Mouse (Mus musculus) lung, postnatal 14 days (tissue): ENCODE results near the gene Nucb1.
"Not testable (repeated sequence)": the region's sequence is repeated elsewhere in the genome, so short reads cannot be mapped to it uniquely, and the experiment has no call there.

Experiments used
- DNase-seq: peaks from one replicate; pipeline ENCODE4 v3.0.0; 2021

Gene Nucb1

DNA sequence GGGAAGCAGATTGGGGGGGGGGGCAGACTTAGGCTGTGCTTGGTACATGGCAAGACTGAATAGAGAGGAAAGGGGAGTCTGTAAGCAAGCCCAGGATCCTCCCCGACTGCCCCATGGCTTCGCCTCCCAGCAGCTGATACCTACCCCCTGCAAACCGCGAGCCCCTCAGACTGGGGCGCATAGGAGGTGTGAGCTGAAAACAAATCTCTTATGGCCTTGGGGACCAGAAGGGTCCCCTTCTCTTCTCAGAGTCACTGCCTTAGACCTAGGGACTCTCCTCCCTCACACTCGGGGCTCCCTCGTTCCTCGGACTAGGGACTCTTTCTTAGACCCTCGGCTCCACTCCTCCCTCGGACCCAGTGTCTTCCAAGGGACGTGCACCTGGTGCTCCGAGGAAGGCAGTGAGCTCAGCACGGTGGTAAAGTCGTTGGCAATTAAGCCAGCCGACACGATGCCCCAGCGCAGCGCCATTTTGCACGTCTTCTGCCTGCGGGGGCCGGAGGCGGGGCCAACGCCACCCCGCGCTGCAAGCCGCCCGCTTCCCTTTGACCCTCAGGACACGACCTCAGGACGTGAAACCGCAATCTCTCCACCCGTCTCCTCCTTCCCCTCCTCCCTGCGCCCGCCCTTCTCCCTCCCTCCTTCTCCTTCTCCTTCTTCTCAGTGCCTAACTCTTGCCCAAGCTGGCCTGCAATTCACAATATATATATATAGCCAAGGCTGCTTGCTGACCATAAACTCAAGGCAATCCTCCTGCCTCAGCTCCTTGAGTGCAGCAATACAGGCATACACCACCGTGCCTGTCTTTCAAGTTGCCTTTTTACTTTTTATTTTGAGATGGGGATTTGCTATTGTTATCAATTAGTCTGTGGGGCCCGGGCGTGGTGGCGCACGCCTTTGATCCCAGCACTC lies 21.7 kb downstream of the Nucb1 start, which contains the start of gene Dhdh:
Gene Dhdh (minus strand): TSS at position 513 of the 912 bp plus-strand sequence.
- peak; percentile 65 for DNase-seq

DNA sequence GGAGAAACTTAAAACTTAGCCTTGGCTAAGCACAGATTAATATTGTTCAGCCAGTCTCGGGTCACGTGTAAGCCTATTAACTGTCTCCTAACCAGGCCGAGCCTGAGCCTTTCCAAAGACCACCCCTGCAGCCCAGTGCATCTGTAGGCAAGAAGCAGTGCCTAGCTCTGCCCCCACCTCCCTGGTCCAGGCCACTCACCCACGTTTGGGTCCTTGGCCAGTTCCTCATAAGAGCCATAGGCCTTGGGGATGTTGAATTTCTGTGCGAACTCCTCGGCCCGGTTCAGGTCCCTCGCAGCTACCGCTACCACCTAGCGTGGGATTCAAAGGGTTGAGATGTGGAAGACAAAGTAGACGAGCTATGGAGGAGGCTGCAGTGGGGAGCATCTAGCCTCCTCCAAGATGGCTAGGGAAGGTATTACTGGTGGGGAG lies 22.3 kb downstream of the Nucb1 start:
- DNase-seq: no peak

DNA sequence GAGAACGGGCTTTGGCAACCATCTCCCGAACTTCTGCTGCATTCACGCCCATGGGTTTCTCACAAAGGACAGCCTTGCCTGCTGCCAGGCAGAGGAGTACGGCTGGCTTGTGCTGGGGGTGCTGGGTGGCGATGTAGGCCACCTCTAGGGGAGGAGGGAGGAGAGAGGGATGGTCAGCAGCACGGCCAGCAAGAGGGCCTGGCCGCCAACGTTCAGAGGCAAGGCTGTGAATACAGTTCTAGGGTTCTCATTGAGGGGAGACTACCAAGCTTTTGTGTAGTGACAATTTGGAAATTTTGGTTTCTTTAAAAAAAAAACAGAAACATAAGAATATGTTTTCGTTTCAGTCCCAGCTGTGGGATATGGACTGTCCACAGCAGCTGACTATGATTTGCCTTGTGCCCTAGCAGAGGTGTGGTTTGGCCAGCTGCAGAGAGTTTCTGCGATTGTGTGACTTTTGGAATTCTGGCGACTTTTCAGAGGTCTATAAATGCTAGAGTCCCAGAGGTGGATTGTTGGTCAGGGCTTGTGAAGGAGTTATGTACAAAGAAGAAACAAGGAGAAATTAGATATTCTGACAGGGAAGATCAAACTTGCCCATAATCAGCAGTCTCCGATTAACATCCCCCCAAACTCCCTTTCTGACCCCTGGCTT lies 23.3 kb downstream of the Nucb1 start, which contains the start of gene Gm45808:
Gene Gm45808 (minus strand): TSS at position 51 of the 655 bp plus-strand sequence.
- DNase-seq: no peak

DNA sequence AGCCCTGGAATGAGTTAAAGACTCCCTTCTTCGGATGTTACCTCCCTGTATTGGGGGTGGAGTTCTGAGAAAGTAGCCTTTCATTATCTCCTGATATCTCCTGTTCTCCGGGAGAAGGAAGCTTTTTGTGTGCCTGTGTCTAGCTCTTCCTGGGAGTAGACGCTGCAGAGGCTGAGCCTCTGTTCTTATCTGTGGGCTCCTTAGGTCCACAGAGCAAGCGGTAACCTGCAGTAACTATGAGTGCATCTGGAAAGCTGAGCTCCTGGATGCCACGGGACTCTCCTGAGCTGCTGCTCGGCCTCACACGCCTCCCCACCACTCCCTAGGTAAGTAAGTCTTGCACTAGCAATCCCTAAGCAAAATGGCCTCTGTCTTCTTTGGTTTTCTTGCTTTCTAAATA lies 24.0 kb downstream of the Nucb1 start:
- DNase-seq: no peak

DNA sequence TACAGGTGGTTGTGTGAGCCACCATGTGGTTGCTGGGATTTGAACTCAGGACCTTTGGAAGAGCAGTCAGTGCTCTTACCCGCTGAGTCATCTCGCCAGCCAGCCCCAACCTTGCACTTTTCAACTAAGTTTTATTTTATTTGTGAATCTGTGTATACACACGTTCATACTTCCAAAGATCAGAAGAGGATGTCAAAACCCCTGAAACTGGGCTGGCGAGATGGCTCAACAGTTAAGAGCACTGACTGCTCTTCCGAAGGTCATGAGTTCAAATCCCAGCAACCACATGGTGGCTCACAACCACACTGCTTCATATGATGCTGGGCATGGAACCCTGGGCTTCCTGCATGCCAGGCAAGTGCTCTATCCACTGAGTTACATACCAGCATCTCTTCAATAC lies 25.2 kb downstream of the Nucb1 start:
- not testable (repeated sequence) for DNase-seq

DNA sequence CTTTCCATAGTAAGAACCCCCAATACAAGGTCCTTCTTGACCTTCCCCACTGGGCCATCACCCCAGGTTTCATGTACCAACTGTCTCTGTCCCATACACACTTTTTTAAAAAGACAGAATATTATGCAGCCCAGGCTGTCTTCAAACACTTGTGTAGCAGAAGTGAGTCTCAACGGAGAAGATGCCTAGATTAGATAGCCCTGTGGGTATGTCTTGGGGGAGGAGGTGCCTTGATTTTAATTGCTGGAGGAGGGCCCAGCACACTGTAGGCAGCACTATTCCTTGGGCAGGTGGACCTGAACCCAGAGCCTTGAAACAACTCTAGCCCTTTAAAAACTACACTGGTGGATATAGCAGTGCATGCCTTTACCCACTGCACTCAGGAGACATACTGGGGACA lies 28.0 kb downstream of the Nucb1 start:
- DNase-seq: no peak

DNA sequence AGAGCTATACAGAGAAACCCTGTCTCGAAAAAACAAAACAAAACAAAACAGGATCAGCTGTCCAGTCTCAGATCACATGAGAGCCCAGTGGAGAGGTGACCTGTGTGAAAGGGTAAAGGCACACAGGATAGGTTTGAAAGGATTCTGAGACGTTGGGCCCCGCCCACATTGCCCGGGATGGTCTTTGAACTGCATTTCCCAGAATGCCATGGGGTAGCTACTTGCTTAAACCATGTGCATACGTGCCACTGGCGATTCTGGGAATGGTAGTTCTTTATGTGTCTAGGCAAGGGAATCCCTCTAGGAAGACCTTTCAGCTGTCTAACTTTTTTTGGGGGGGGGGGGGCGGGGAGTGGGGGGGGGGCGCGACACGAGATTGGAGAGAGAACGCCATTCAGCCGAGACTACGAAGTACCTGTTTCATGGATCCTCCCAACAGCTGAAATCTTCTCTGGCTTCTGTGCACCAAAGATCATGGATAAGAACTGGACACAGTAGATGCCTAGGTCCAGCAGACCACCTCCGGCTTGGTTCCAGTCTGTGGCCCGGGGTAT lies 28.8 kb downstream of the Nucb1 start, which contains the start of gene Tulp2:
Gene Tulp2 (plus strand): TSS at position 504 of the 554 bp plus-strand sequence.
- DNase-seq: peak; percentile 69

DNA sequence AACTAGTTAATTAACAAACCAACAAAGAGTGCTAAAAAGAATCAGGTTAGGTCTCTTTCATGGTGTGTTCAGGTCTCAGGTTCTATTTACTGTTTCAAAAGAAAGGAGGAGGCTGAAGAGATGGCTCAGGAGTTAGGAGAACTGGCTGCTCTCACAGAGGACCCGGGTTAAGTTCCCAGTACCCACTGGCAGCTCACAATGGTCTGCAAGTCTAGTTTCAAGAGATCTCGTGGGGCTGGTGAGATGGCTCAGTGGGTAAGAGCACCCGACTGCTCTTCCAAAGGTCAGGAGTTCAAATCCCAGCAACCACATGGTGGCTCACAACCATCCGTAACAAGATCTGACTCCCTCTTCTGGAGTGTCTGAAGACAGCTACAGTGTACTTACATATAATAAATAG lies 29.9 kb downstream of the Nucb1 start:
- DNase-seq: not testable (repeated sequence)

DNA sequence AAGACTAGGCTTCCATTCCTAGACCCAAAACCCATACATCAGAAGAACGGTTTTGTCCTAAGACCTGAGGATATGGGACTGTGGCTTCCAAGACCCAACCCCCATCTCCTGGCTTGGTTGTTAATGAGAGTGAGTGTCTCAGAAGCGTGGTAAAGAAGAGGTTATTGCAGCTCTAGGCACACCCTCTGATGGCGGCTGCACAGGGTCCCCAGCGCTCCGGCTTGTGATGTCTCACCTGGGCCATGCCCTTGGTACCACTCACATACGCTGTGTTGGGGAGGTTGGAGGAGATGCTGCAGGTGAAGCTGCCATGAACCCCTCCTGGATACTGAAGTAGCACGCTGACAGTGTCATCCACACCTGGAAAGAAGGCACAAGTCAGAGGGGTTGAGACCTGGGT lies 31.4 kb downstream of the Nucb1 start:
- no peak for DNase-seq

DNA sequence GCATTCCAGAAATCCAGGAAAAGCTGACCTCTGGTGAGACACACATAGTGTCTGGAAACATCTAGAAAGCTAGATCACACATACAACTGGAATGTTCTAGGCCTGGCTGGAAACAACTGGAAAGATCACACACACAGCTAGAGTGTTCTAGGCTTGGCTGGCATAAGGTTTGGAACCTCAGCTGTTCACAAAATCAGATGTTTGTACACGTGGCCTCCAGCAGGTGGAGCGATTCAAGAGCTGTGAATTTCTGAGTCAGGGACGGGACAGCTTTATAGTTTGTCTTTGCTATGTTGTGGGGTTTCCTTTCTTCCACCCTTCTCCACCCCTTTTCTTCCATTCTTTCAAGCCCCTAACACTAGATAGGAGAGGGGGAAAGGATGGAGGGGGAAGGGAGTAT lies 33.2 kb downstream of the Nucb1 start:
- peak; percentile 75 for DNase-seq

DNA sequence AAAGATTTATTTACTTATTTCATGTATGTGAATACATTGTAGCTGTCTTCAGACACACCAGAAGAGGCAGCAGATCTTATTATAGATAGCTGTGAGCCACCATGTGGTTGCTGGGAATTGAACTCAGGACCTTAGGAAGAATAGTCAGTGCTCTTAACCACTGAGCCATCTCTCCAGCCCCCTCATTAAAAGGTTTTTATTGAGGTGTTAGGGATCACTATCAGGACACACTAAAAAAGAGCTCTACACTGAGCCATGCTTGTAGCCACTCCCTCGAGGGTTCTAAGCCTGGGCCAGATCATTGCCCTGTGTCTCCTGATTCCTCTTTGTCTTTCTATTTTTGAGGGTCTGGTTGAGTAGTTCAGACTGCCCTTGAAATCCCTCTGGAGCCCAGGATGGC lies 33.8 kb downstream of the Nucb1 start:
- DNase-seq: no peak

DNA sequence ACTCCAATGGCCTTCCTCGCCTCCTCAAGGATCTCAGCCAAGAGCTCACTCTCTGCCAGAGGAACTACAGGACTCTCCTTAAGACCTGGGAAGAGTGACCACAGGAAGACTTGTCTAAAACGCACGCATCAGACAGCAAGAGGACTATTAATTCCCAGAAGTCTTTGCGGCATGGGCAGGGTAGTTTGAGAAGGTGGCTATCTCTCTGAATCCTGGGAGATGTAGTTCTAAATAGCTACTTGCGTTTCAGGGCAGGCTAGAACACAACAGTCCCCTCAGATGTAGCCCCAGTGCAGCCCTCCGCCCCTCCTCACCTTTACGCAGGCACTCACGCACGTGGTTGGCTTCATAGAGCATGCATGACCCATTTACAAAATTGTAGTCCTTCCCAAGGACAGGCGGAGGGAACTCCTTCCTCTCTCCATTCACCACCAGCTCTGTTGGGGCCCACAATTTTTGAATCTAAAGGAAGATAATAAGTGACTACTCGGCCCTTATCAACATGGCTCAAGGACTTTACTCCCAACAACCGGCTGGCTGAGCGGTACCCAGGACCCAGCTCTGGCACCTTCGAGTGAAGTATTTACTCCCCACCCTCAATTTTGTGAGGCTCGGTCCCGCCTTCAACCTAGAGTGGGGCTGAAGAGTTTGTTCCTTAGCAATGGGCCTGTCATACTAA lies 34.8 kb downstream of the Nucb1 start:
- DNase-seq: peak; percentile 32

DNA sequence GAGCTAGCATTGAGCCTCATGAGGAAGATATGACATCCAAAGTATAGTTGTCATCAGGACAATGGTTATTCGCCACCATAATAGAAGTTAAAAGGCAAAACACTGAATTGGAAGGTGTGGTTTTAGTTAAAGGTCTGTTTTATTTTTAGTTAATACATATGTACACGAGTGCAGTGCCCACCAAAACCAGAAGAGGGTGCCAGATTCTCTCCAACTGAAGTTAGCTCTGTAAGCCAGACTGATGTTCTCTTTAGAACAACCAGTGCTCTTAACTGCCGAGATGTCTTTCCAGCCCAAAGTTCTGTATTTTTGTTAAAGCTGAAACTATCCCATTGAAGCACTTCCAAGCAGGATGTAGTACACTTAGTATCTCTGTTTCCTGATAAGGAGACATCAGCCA lies 39.3 kb downstream of the Nucb1 start:
- DNase-seq: peak; percentile 86

DNA sequence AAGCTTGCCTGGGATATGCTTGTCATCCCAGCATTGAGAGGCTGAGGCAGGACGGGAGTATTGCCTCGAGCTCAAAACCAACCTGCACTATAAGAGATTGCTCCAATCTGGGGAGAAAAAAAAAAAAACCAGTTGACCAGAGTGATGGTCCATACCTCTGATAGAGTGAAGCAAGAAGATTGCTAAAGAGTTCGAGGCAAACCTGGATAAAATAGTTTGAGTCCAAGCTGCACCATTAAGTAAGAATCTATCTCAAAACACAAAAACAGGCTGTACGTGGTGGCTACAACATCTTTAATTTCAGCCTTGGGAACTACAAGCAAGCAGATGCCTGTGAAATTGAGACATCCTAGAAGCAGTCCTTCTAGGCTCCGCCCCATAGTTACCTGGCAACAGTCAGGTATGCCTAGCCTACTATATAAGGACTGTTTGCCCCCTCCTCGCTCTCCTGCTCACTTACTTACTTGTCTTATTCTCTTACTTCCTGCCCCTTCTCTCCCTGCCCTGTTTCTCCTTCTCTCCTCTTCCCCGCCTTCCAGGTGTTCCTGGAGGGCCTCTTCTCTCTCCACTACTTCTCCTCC lies 43.0 kb downstream of the Nucb1 start:
- DNase-seq: peak; percentile 43

DNA sequence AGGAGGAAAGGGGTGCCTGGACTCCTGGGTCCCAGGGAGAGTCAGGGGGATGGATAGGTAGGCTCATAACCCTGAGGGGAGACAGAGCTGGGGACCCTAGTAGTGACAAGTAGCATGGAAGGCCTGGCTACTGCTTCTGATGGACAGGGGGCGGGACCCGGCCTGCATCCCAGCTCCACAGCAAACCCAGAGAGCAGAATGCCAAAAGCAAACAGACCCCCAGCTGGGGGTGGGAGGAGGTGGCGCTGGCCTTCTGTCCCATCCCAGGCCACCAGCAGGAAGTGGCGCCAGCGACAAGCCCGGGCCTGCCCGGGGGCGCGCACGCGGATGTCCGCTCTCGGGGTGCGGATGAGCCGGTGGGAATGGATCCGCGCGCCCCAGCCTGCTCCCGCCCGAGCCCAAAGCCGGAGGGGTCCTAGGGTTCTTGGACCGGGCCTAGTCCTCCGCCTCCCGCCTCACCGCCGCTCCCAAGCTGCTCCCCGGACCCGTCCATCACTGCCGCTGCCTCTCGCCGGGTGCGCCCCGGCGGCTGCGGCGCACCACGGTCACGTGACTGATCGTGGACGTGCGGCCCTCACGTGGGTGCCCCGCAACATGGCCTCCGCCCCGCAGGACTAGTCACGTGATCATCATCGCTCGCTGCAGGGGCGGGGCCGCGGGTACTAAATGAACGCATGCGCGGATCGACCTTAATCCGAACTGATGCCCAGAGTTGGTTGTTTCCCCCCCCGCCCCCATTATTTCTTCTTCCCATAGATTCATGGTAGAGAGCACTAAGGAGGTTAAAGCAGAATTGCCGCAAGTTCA lies 43.7 kb downstream of the Nucb1 start, which contains the start of gene Bax:
Gene Bax (minus strand): TSS at position 616 of the 807 bp plus-strand sequence.
- peak; percentile 96 for DNase-seq

DNA sequence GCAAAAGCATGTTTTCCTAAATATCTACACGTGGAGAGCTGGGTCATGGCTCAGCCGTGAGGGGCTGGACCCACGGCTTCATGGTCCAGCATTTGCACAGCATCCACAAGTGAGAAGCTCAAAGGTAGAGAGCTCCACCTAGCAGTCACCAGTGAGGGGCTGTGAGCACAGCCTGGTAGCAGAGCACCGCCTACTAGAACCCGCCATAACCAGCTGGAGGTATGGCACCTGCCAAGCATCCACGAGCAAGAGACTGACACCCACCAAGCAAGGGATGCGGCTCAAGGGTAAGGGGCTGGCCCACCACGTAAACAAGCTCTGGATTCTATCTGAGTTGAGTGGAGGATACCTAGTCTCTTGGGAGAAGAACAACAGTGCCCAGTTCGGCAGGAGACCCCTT lies 44.7 kb downstream of the Nucb1 start:
- no peak for DNase-seq

DNA sequence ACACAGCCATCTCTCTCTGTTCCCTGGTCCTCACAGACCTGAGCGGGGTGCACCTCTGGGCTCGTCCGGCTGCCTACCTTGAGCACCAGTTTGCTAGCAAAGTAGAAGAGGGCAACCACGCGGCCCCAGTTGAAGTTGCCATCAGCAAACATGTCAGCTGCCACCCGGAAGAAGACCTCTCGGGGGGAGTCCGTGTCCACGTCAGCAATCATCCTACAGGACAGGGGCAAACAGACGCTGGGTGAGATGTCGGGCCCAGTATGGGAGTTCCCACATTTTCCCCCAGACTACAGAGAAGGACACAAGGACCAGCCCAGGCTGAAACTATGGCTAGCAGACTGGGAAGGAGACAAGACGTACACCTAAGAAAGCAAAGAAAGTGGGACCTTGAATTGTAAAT lies 45.1 kb downstream of the Nucb1 start:
- DNase-seq: no peak

DNA sequence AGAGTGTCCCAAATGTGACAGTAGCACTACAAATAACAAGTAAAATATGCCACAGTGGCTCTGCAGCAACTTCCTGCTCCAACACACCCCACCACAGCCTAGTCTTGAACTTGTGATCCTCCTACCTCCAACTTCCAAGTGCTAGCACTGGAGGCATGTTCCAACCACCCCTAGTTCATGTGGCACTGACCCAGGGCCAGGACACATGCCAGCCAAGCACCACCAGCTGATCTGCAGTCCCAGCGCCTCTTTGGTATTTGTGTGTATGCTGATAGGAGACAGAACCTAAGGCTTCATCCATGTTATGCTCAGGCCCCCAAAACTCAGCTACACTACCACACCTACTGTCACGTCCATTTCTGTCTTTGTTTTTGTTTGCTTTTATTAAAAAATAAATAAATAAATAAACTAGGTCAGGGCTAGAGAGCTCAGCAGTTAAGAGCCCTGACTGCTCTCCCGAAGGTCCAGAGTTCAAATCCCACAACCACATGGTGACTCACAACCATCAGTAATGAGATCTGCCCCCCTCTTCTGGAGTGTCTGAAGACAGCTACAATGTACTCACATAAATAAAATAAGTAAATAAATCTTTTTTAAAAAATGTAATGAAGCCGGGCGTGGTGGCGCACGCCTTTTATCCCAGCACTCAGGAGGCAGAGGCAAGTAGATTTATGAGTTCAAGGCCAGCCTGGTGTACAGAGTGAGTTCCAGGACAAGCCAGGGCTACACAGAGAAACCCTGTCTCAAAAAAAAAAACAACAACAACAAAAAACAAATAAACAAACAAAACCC lies 46.0 kb downstream of the Nucb1 start:
- DNase-seq: no peak

DNA sequence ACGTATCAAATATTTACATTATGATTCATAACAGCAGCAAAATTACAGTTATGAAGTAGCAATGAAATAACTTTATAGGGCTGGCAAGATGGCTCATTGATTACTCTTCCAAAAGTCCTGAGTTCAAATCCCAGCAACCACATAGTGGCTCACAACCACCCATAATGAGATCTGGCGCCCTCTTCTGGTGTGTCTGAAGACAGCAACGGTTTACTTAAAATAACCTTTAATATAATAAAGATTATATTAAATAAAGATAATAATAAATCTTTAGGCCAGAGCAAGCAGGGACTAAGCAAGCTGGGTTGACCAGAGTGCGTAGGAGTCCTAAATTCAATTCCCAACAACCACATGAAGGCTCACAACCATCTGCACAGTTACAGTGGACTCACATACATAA lies 47.3 kb downstream of the Nucb1 start:
- DNase-seq: not testable (repeated sequence)

DNA sequence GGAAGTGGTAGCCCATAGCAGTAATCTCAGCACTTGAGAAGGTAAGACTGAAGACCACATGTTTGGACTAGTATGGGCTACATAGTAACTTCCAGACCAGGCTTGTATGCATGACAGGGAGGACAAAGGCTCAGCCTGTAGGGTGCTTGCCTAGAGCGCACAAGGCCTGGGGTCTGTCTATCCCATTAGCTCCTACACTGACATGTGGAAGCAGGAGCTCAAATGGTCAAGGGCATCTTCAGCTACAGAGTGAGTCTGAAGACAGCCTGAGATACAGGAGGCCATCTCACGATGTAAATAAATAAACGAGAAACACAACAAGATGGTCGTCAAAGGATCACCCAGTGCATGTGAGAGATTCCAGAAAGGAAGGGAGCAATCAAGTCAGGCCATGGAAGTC lies 47.9 kb downstream of the Nucb1 start:
- DNase-seq: no peak

DNA sequence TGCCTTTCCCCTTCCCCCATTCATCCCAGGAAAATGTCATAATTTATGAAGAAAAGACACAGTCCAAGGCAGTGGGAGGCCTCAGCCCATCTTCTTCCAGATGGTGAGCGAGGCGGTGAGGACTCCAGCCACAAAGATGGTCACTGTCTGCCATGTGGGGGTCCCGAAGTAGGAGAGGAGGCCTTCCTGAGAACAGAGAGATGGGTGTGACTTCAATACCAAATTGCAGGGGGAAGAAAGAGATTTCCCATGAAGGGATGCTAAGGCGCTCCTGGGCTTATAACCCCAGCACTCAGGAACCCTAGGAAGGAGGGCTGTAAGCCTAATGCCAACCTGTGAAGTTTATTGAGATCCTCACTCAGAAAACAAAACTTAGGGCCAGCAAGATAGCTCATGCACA lies 48.4 kb downstream of the Nucb1 start:
- DNase-seq: no peak
